Mouse (Mus musculus) lung, adult 2 months (tissue): Measurements from ENCODE around the gene Rab5b.

Source experiments
- CTCF ChIP-seq: fragments of 200-500 bp; IDR thresholded peaks from 2 replicates; pipeline ENCODE4 v1.5.1; 2011; ENCODE audit warnings: mild to moderate bottlenecking, low read length, control low read depth; ENCODE audit not compliant: insufficient read depth
- POLR2A ChIP-seq: fragments of 200-500 bp; IDR thresholded peaks from 2 replicates; pipeline ENCODE4 v1.6.1; 2011; ENCODE audit warnings: low read depth, mild to moderate bottlenecking, control low read depth, low read length, borderline replicate concordance; ENCODE audit errors: extremely low read depth

DNA sequence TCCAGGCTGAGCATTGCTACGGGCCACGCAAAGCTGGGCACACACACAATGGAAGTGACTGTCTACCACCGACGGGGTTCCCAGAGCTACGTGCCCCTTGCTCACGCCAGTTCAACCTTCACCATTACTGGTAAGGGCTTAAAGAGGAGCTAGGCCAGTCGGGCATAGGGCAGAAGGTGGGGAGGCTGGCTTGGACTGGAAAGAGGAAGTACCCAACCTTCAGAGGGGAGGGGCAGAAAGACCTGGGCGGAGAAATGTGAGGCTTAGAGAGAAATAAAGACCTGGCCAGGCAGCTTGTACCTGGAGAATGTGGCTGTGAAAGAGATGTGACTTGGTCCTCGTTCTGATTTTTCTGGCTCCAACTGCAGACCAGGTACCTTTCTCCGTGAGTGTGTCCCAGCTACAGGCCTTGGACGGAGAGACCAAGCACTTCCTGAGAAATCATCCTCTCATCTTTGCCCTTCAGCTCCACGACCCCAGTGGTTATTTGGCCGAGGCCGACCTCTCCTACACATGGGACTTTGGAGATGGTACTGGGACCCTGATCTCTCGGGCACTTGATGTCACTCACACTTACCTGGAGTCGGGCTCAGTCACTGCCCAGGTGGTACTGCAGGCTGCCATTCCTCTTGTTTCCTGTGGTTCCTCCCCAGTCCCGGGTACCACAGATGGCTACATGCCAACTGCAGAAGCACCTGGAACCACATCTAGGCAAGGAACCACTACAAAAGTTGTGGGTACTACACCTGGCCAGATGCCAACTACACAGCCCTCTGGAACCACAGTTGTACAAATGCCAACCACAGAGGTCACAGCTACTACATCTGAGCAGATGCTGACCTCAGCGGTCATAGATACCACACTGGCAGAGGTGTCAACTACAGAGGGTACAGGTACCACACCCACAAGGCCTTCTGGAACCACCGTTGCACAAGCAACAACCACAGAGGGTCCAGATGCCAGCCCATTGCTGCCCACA, 19.8 kb upstream of the Rab5b start:
- TF ChIP-seq CTCF, result no peak
- TF ChIP-seq POLR2A, result no peak
